Mouse (Mus musculus) myocyte (in vitro differentiated cells): ENCODE data around the gene Sh3rf1. TPM values are rescaled to one million over a fixed set of nuclear protein-coding genes. Genes with fewer than 3 reads are reported as not detected.

Experiments used
- H3K27me3 ChIP-seq: one replicate; pipeline ENCODE4 v1.6.1; 2011; ENCODE audit not compliant: control insufficient read depth, insufficient read depth, insufficient read length
- H3K36me3 ChIP-seq: one replicate; pipeline ENCODE4 v1.6.1; 2011; ENCODE audit not compliant: control insufficient read depth, insufficient read depth
- H3K4me2 ChIP-seq: one replicate; pipeline ENCODE4 v1.6.1; 2011; ENCODE audit warnings: low read depth, control low read depth
- H3K4me3 ChIP-seq: one replicate; pipeline ENCODE4 v1.5.1; 2011; ENCODE audit warnings: mild to moderate bottlenecking, control low read depth, moderate library complexity
- H3K79me2 ChIP-seq: one replicate; pipeline ENCODE4 v1.6.1; 2011; ENCODE audit not compliant: control insufficient read depth, insufficient read depth
- H3ac ChIP-seq: one replicate; pipeline ENCODE4 v1.6.1; 2011; ENCODE audit not compliant: control insufficient read depth, insufficient read length
- CEBPB ChIP-seq: IDR thresholded peaks from 2 replicates; pipeline ENCODE4 v1.6.1; 2011; ENCODE audit warnings: mild to moderate bottlenecking, moderate library complexity; ENCODE audit not compliant: poor library complexity, insufficient read depth, severe bottlenecking
- E2F4 ChIP-seq: IDR thresholded peaks from one replicate; pipeline ENCODE4 v1.6.1; 2011; ENCODE audit warnings: mild to moderate bottlenecking, control low read depth, moderate library complexity; ENCODE audit not compliant: insufficient read depth
- MAX ChIP-seq: IDR thresholded peaks from one replicate; pipeline ENCODE4 v1.6.1; 2011; ENCODE audit warnings: low read depth, mild to moderate bottlenecking, control low read depth
- MYOD1 ChIP-seq, 3 experiments: IDR thresholded peaks; one replicate each; pipeline ENCODE4 v1.6.1; 2011; ENCODE audit warnings: control low read depth in 2 of 3, low read depth in 2 of 3, mild to moderate bottlenecking in 2 of 3, moderate library complexity in 1 of 3; ENCODE audit not compliant: insufficient read length in 2 of 3, control insufficient read depth in 1 of 3
- MYOG ChIP-seq, 3 experiments: IDR thresholded peaks; one replicate each; pipeline ENCODE4 v1.6.1; 2011; ENCODE audit warnings: control low read depth in 2 of 3, low read depth in 2 of 3, mild to moderate bottlenecking in 2 of 3; ENCODE audit not compliant: insufficient read length in 2 of 3, control insufficient read depth in 1 of 3, insufficient read depth in 1 of 3
- POLR2A ChIP-seq: IDR thresholded peaks from one replicate; pipeline ENCODE4 v1.6.1; 2011; ENCODE audit warnings: low read depth, mild to moderate bottlenecking, control low read depth, moderate library complexity; ENCODE audit not compliant: insufficient read length
- POLR2AphosphoS2 ChIP-seq: IDR thresholded peaks from one replicate; pipeline ENCODE4 v1.6.1; 2011; ENCODE audit warnings: low read depth, control low read depth; ENCODE audit not compliant: insufficient read length
- REST ChIP-seq: IDR thresholded peaks from one replicate; pipeline ENCODE4 v1.6.1; 2011; ENCODE audit warnings: mild to moderate bottlenecking, control low read depth, moderate library complexity; ENCODE audit not compliant: insufficient read depth, insufficient read length
- SRF ChIP-seq: IDR thresholded peaks from one replicate; pipeline ENCODE4 v1.6.1; 2011; ENCODE audit warnings: low read depth; ENCODE audit not compliant: control insufficient read depth, insufficient read length
- TCF12 ChIP-seq: IDR thresholded peaks from one replicate; pipeline ENCODE4 v1.6.1; 2011; ENCODE audit warnings: mild to moderate bottlenecking, control low read depth; ENCODE audit not compliant: poor library complexity, insufficient read depth, severe bottlenecking
- TCF3 ChIP-seq: IDR thresholded peaks from one replicate; pipeline ENCODE4 v1.6.1; 2011; ENCODE audit warnings: low read depth, control low read depth; ENCODE audit not compliant: insufficient read length
- USF1 ChIP-seq: IDR thresholded peaks from one replicate; pipeline ENCODE4 v1.6.1; 2011; ENCODE audit warnings: low read depth, mild to moderate bottlenecking, control low read depth, moderate library complexity
- polyA plus RNA-seq: library from polyadenylated mRNA; unstranded; fragments of >200 nt; fragmentation: generic; extraction: Trizol; gene quantifications from one replicate; pipeline ENCODE4 v1.2.1, GENCODE M21; 2012; ENCODE audit warnings: missing spikeins

Sh3rf1 gene
- polyA plus RNA-seq, 1 experiment = 4.2 TPM

DNA sequence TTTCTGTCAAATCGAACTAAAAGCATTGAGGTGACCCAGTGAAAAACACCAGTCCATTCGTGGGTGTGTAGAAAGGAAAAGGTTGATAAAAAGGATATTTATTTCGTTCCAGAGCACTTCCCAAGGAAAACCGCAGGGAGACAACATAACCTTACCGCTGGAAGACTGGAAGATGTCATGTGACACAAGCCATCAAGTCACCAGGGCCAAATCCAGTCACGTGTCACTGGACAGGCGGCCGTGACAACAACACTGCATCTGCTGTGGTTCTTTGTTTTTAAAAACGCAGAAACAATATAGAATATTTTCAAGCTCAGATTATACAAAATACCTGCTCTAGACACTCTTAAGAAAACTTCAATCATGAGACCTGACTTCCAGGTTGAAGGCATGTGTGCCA lies 15.0 kb upstream of the Sh3rf1 start:
- Histone ChIP-seq H3K27me3 (no peaks in the 10 kb centered on the region), H3K36me3 (no peaks in the 10 kb centered on the region), H3K4me3 (no peak overlapping the region), H3K4me2 (no peak overlapping the region), H3ac (no peak overlapping the region), H3K79me2 (no peaks in the 10 kb centered on the region)
- peak; percentile 64 for TF ChIP-seq USF1
- TF ChIP-seq REST = no peak

DNA sequence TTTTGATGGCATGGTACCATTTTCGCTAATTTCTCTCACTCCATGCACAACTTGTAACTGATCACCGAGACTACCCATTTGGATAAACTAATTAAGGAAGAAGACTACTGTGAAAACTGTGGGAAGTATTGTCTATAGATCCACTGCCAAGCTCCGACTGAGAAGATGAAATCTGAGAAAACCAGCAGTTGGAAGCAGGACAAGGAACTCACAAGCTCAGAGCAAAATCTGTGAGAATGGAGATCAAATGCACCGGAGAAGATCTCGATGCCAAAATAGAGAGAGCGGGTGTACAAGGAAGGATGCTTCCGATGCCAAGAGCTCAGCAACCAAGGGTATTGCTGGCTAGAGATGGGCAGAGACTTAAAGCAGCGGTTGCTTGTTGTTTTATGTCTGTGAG lies 12.8 kb upstream of the Sh3rf1 start:
- TF ChIP-seq POLR2AphosphoS2 (no peak), USF1 (no peak), MYOG (IDR thresholded peaks at IDR 0.05; ENCODE audit: control insufficient read depth in 1 of 3, insufficient read depth in 1 of 3, insufficient read length in 2 of 3, low read depth in 2 of 3) (no peak), POLR2A (no peak), TCF12 (no peak), CEBPB (no peak), SRF (no peak), MAX (no peak), REST (no peak), TCF3 (no peak), MYOD1 (IDR thresholded peaks at IDR 0.05; ENCODE audit: control insufficient read depth in 1 of 3, insufficient read length in 2 of 3, low read depth in 2 of 3) (no peak)
- no peak overlapping the region for H3K4me3 ChIP-seq
- H3K36me3 ChIP-seq = no peaks in the 10 kb centered on the region
- no peaks in the 10 kb centered on the region for H3K79me2 ChIP-seq
- no peaks in the 10 kb centered on the region for H3K27me3 ChIP-seq
- no peak overlapping the region for H3K4me2 ChIP-seq
- H3ac ChIP-seq = no peak overlapping the region

DNA sequence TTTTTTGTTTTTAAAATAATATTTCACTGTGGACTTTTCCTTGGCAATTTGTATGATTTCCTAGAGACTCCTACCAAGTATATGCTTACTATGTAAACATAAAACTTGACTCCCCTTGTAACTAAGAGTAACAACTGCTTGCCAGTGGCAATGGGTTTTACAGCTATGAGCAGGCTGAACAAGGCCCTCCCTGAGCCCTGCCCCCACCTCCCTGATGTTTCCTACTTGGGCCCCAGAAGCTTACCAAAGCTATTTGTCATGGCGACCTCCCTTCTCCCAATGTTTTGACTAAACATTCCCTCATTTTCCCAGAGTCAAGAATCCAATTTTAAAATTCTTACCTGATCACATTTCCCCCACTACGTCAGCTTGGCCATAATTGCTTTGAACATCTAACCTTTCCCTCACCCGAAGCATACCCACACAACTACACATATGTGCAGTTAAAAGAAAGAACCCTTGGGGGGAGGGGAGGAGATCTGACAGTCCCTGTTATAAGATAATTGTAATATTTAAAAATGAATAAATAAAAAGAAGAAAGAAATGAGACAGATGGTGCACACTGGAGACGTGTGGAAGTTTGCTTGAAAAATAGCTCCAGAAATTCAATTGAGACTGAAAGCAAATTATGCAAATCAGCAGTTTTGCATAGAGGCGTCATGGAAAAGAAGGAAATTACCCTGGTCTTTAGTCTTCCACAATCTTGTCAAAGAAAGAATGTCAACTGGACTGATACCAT lies 8.4 kb upstream of the Sh3rf1 start:
- no peaks in the 10 kb centered on the region for H3K36me3 ChIP-seq
- no peak overlapping the region for H3ac ChIP-seq
- no peak overlapping the region for H3K4me3 ChIP-seq
- H3K4me2 ChIP-seq = no peak overlapping the region
- no peaks in the 10 kb centered on the region for H3K27me3 ChIP-seq
- TF ChIP-seq TCF3 = no peak
- TF ChIP-seq CEBPB = no peak
- no peak for TF ChIP-seq MAX
- TF ChIP-seq MYOG (IDR thresholded peaks at IDR 0.05; ENCODE audit: control insufficient read depth in 1 of 3, insufficient read depth in 1 of 3, insufficient read length in 2 of 3, low read depth in 2 of 3) = no peak
- TF ChIP-seq POLR2A = no peak
- TF ChIP-seq TCF12 = no peak
- H3K79me2 ChIP-seq = no peaks in the 10 kb centered on the region

DNA sequence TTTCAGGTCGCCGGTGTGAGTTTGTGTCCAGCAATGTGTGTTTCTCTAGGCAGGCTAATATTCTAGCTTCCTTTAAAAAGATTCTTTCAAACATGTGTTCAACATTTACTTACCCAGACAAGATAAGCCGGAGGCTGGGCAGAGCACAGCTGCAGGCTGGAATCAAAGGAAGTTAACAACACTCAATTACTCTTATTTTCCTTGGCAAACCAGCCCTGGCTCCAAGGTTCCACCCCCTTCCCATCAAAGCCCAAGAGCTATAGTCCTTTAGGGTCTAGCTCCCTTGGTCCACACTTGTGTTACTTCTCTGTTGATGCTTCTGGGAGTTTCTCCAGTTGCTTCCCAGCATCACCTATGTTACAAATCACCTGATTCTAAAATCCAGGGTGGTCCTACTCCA lies 6.7 kb upstream of the Sh3rf1 start:
- Histone ChIP-seq H3K4me2 (no peak overlapping the region), H3K4me3 (no peak overlapping the region), H3K36me3 (no peaks in the 10 kb centered on the region), H3ac (no peak overlapping the region), H3K79me2 (no peaks in the 10 kb centered on the region), H3K27me3 (no peaks in the 10 kb centered on the region)
- TF ChIP-seq USF1 (no peak), CEBPB (no peak), POLR2AphosphoS2 (no peak), E2F4 (no peak), MYOD1 (IDR thresholded peaks at IDR 0.05; ENCODE audit: control insufficient read depth in 1 of 3, insufficient read length in 2 of 3, low read depth in 2 of 3) (no peak), SRF (no peak), MYOG (IDR thresholded peaks at IDR 0.05; ENCODE audit: control insufficient read depth in 1 of 3, insufficient read depth in 1 of 3, insufficient read length in 2 of 3, low read depth in 2 of 3) (no peak), TCF12 (no peak), REST (no peak), TCF3 (no peak), POLR2A (no peak), MAX (no peak)

DNA sequence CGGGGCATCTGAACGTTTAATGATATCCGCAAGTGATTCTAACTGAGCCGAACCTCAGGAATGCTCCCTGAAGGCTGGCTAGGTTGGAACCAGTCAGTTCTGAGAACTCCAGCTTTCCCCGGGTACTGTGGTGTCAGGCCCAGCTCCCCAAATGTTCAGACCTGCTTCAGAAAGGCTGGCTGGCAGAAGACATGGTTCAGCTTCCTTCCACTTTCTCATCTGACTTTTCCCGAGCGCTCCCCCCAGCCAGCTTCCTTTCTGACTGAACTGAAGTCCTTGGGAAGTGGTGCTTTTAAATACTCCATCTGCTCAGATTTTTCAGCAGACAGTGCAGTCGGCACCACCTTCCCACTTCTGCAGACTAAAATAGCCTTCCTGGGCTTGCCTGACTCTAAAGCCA lies 6.2 kb upstream of the Sh3rf1 start:
- Histone ChIP-seq H3ac (no peak overlapping the region), H3K36me3 (no peaks in the 10 kb centered on the region), H3K79me2 (no peaks in the 10 kb centered on the region), H3K4me2 (no peak overlapping the region), H3K4me3 (no peak overlapping the region), H3K27me3 (no peaks in the 10 kb centered on the region)
- TF ChIP-seq TCF12 (no peak), REST (no peak), SRF (no peak), MAX (no peak), CEBPB (no peak), MYOG (IDR thresholded peaks at IDR 0.05; ENCODE audit: control insufficient read depth in 1 of 3, insufficient read depth in 1 of 3, insufficient read length in 2 of 3, low read depth in 2 of 3) (no peak), MYOD1 (IDR thresholded peaks at IDR 0.05; ENCODE audit: control insufficient read depth in 1 of 3, insufficient read length in 2 of 3, low read depth in 2 of 3) (no peak), USF1 (no peak), POLR2A (no peak), E2F4 (no peak)
